Mouse (Mus musculus) embryonic facial prominence, embryonic 11.5 days (tissue): ENCODE measurements around the gene Gnai1. TPM values are rescaled to one million over a fixed set of nuclear protein-coding genes. Genes with fewer than 3 reads are reported as not detected.
"Not testable (repeated sequence)": the region's sequence is repeated elsewhere in the genome, so short reads cannot be mapped to it uniquely, and the experiment has no call there.

Experiments
- ATAC-seq: fragments of 200-750 bp; cut with Nextera tagmentation; replicated peaks from 2 replicates; pipeline ENCODE4 v1.8.0; 2017; ENCODE audit warnings: low read depth; ENCODE audit not compliant: insufficient number of reproducible peaks, low FRiP score, low TSS enrichment
- DNase-seq: peaks from one replicate; pipeline ENCODE4 v3.0.0-alpha.2; 2015; ENCODE audit warnings: low spot score
- H3K27ac ChIP-seq: fragments of 300-500 bp; sonication (generic); replicated peaks from 2 replicates; pipeline ENCODE4 v1.5.1; 2014; ENCODE audit warnings: mild to moderate bottlenecking, low read depth, low read length, control low read depth
- H3K27me3 ChIP-seq: fragments of 300-500 bp; sonication (generic); 2 replicates; pipeline ENCODE4 v1.6.1; 2014; ENCODE audit warnings: mild to moderate bottlenecking, low read length, moderate library complexity, mixed read lengths; ENCODE audit not compliant: control insufficient read depth, insufficient read depth
- H3K36me3 ChIP-seq: fragments of 300-500 bp; sonication (generic); replicated peaks from 2 replicates; pipeline ENCODE4 v1.6.1; 2014; ENCODE audit warnings: low read depth, mild to moderate bottlenecking, low read length, moderate library complexity, mixed read lengths; ENCODE audit not compliant: control insufficient read depth, insufficient read depth
- H3K4me1 ChIP-seq: fragments of 300-500 bp; sonication (generic); 2 replicates; pipeline ENCODE4 v1.6.1; 2014; ENCODE audit warnings: low read length, mixed read lengths; ENCODE audit not compliant: control insufficient read depth, insufficient read depth
- H3K4me2 ChIP-seq: fragments of 300-500 bp; sonication (generic); 2 replicates; pipeline ENCODE4 v1.6.1; 2014; ENCODE audit warnings: low read depth, mild to moderate bottlenecking, control low read depth, low read length, moderate library complexity
- H3K4me3 ChIP-seq: fragments of 300-500 bp; sonication (generic); 2 replicates; pipeline ENCODE4 v1.5.1; 2014; ENCODE audit warnings: low read depth, low read length, control low read depth
- H3K9ac ChIP-seq: fragments of 300-500 bp; sonication (generic); replicated peaks from 2 replicates; pipeline ENCODE4 v1.6.1; 2014; ENCODE audit warnings: mild to moderate bottlenecking, control low read depth, low read length
- H3K9me3 ChIP-seq: fragments of 300-500 bp; sonication (generic); replicated peaks from 2 replicates; pipeline ENCODE4 v1.6.1; 2016; ENCODE audit warnings: mild to moderate bottlenecking, low read length, inconsistent platforms, mixed read lengths; ENCODE audit not compliant: control insufficient read depth
- WGBS: fragments of 180-500 bp; shearing (Covaris S2); extraction: QIAGEN DNeasy Blood & Tissue Kit; methylation state at CpG from one replicate; pipeline ENCODE4 v1.1.7; 2014; 5-methylcytosine and 5-hydroxymethylcytosine counted together
- polyA plus RNA-seq: library from polyadenylated mRNA; unstranded; fragments of >200 nt; fragmentation: Nextera tagmentation; extraction: Ambion mirVana; gene quantifications from 2 replicates; pipeline ENCODE4 v1.2.1, GENCODE M21; 2014

Gene Gnai1
- polyA plus RNA-seq, 1 experiment from 2014 or later = 19.9 TPM

DNA sequence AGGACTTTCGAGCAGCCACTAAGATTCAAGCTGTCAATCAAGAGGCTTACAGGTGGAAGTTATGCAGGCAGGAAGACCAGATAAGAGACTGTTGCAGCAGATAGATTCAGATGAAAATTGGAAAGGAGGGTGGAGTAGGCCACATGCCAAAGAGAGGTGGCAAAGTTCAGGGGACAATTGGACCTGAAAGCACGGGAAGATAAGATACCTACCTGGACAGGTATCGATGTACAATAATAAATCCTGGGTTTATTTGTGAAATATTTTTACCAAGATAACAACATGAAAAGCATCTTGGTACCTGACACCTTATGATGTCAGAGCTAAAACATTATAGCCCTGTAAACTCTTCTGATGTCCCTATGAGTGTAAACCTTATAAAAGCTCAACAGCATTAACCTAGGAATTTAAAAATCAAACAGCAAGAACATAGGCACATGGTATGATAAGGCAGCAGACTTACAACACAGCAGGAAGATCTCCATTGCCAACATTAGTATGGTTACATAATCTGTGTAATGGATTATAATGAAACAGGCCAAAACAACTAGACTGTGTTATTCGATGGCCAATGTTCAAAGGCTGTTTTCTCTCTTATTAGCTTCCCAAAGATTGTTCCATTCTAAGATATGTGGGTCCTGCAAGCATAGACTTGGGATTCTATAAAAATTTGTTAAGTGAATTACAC lies 16.6 kb downstream of the Gnai1 start:
- no peak overlapping the region for H3K9ac ChIP-seq
- ATAC-seq = no peak
- no peak overlapping the region for H3K4me3 ChIP-seq
- no peaks in the 10 kb centered on the region for H3K9me3 ChIP-seq
- H3K27ac ChIP-seq = no peak overlapping the region
- H3K4me2 ChIP-seq = no peak overlapping the region
- 88% methylated on average over 4 of the region's 4 CpGs for WGBS
- H3K36me3 ChIP-seq = no peaks in the 10 kb centered on the region
- H3K27me3 ChIP-seq = no peaks in the 10 kb centered on the region
- no peaks in the 10 kb centered on the region for H3K4me1 ChIP-seq
- no peak for DNase-seq

DNA sequence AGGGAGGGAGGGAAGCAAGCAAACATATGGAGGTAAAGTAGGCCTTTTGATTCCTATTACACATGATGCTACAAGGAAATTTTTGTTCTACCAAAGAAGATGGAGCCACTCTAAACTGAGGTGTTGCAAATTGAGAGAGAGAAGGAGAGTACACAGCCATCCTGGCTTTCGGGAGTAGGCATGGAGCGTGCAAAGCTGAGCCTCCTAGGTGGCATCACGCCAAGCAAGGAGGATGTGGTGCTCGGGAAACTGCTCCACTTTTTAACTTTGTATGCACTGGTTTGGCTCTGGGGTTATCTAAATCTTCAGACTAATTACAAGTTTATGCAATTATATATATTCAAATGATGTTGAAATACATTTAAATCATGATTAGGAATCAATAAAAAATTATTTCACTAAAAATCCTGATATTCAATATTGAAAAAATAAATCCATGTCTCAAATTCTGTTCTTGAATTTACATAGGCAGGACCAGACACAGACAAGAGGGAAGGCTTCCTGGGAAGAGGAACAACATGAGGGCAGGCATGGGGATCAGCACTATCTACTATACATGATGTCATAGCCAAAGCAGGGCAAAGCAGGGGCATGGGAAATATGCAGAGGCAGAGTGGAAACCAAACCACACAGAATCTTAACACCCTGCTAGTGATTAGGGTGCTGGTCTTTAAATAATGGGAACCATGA lies 17.2 kb downstream of the Gnai1 start:
- no peaks in the 10 kb centered on the region for H3K36me3 ChIP-seq
- H3K4me1 ChIP-seq = no peaks in the 10 kb centered on the region
- no peak overlapping the region for H3K27ac ChIP-seq
- H3K4me2 ChIP-seq = no peak overlapping the region
- WGBS = 88% methylated on average over 4 of the region's 4 CpGs
- H3K27me3 ChIP-seq = no peaks in the 10 kb centered on the region
- no peak for ATAC-seq
- no peaks in the 10 kb centered on the region for H3K9me3 ChIP-seq
- H3K9ac ChIP-seq = no peak overlapping the region
- DNase-seq = no peak
- H3K4me3 ChIP-seq = no peak overlapping the region

DNA sequence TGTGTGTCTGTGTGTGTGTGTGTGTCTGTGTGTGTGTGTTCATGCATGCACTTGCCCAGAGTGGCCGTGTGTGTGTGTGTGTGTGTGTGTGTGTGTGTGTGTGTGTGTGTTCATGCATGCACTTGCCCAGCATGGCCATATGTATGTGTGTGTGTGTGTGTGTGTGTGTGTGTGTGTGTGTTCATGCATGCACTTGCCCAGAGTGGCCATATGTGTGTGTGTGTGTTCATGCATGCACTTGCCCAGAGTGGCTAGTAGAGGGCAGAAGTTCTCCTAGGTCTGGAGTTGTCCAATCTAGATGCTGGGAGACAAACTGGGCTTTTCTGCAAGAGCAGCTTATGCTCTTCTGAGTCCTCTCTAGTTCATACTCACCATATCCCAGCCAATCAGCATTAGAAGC lies 18.3 kb downstream of the Gnai1 start:
- WGBS = 92% methylated on average over 1 of the region's 1 CpGs
- not testable (repeated sequence) for H3K27me3 ChIP-seq, H3K9me3 ChIP-seq, H3K36me3 ChIP-seq, H3K4me2 ChIP-seq, H3K4me3 ChIP-seq, ATAC-seq, DNase-seq, H3K27ac ChIP-seq, H3K9ac ChIP-seq, H3K4me1 ChIP-seq

DNA sequence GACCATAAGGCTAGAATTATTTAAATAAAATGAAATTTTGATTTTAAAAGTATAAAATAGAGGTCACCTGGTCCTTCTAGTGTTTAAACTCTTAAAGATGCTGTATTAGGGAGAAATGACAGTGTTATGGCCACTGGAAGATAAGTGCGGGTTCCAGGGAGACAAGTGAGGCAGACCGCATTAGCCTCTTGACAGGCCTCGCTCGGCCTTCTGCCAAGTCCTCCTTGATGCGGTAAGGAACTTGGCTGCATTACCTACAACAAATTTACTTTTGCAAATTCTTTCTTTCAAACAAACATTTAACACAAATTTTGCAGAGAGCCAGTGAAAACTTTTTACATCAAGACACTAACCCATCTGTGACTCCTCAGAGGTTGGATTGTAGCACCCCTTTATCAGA lies 27.9 kb downstream of the Gnai1 start:
- ATAC-seq = no peak
- no peaks in the 10 kb centered on the region for H3K36me3 ChIP-seq
- no peak overlapping the region for H3K27ac ChIP-seq
- no peak overlapping the region for H3K4me3 ChIP-seq
- no peak overlapping the region for H3K9ac ChIP-seq
- H3K27me3 ChIP-seq = no peaks in the 10 kb centered on the region
- H3K9me3 ChIP-seq = no peaks in the 10 kb centered on the region
- DNase-seq = no peak
- WGBS = 94% methylated on average over 5 of the region's 5 CpGs
- no peak overlapping the region for H3K4me2 ChIP-seq
- H3K4me1 ChIP-seq = no peaks in the 10 kb centered on the region

DNA sequence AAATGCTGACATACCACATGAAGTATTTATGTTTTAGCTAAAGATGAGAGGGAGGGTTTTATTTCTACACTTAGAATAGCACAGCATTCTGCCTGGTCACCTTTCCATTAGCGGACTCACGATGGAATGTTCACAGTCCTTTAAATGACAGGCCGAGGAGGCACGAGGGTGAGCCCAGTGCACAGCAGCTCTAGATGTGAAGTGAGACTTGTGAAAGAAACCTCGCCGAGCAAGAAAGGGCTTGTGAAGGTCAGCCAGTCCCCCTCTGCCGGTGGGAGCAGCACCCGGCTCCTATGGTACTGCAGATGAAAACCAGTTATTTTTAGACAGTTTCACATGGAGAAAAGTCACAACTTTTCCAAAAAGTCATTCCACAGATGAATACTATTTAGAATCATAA lies 29.4 kb downstream of the Gnai1 start:
- Histone ChIP-seq H3K9ac (no peak overlapping the region), H3K4me1 (no peaks in the 10 kb centered on the region), H3K27me3 (no peaks in the 10 kb centered on the region), H3K36me3 (no peaks in the 10 kb centered on the region), H3K27ac (no peak overlapping the region), H3K4me2 (no peak overlapping the region), H3K9me3 (no peaks in the 10 kb centered on the region), H3K4me3 (no peak overlapping the region)
- DNase-seq (peak; percentile 15), ATAC-seq (no peak)
- WGBS = 59% methylated on average over 8 of the region's 8 CpGs

DNA sequence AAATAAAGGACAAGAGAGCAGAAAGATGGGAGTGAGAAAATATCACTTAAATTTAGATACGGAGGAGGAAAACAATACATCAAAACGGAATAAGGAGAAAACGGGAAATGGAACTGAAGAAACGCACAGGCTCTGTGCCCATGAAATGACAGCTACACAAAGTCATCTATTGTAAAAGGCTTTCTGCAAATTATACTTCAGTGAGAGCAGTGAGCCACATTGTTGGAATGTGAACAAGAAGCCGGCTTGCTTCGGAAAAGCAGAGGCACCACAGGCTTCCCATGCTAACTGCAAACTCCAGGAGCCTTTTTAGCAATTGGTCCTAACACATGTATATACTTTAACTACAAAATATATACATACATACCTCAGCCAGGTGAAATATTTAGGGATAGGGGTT lies 34.0 kb downstream of the Gnai1 start:
- ATAC-seq (no peak), DNase-seq (no peak)
- Histone ChIP-seq H3K27ac (no peak overlapping the region), H3K4me2 (no peak overlapping the region), H3K4me1 (no peaks in the 10 kb centered on the region), H3K4me3 (no peak overlapping the region), H3K9me3 (no peaks in the 10 kb centered on the region), H3K27me3 (no peaks in the 10 kb centered on the region), H3K36me3 (no peaks in the 10 kb centered on the region), H3K9ac (no peak overlapping the region)
- 84% methylated on average over 6 of the region's 6 CpGs for WGBS

DNA sequence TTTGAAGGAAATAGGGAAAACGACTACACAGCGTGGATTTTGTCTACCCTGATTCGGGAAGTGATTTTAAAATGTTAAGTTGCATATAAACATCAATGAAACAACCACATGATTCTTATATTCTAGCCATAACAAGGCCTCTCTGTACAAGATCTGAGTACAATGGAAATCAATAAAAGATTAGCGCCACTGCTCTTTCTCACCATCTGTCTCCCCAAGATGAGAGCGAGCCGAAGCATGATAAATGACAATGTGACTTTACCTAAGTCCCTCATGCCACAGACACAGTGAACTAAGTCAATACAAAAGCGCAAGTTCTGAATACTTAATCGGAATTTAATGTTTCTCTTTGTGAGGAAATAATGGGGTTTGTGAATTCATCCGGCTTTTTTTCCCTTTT lies 36.6 kb downstream of the Gnai1 start:
- H3K27ac ChIP-seq = no peak overlapping the region
- H3K4me3 ChIP-seq = no peak overlapping the region
- no peak for ATAC-seq
- no peaks in the 10 kb centered on the region for H3K9me3 ChIP-seq
- no peak for DNase-seq
- no peak overlapping the region for H3K4me2 ChIP-seq
- no peaks in the 10 kb centered on the region for H3K4me1 ChIP-seq
- no peaks in the 10 kb centered on the region for H3K36me3 ChIP-seq
- no peaks in the 10 kb centered on the region for H3K27me3 ChIP-seq
- no peak overlapping the region for H3K9ac ChIP-seq
- 87% methylated on average over 9 of the region's 9 CpGs for WGBS

DNA sequence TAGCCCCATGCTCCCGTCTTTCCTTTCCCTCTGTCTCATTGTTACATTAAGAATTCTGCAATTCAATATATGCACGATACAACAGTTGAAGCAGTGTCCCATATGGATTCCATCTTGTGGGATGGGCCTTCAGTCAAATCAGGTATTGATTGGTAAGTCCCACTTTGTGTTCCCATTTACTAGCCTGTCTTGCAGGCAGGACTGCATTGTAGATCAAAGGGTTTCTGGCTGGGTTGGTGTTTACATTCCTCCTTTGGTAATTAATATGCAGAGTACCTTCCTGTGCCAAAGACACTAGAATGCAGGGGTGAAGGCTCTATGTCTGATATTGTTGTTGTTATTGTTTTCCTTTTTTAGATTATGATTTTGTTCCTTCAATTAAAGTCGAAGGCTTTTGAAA lies 38.5 kb downstream of the Gnai1 start:
- DNase-seq = no peak
- Histone ChIP-seq H3K4me3 (no peak overlapping the region), H3K27me3 (no peaks in the 10 kb centered on the region), H3K4me2 (no peak overlapping the region), H3K36me3 (no peaks in the 10 kb centered on the region), H3K9ac (no peak overlapping the region), H3K4me1 (no peaks in the 10 kb centered on the region), H3K9me3 (no peaks in the 10 kb centered on the region), H3K27ac (no peak overlapping the region)
- ATAC-seq = no peak
- WGBS = 77% methylated on average over 3 of the region's 3 CpGs
